Mouse (Mus musculus) c-Kit-positive CD71-positive TER-119-negative erythroid progenitor cells, embryonic 14.5 days (primary cell): ENCODE data around the gene Pias4.
A peak's percentile ranks its signal among the peaks of the same experiment; 100 is the strongest.
"Not testable (repeated sequence)": the region's sequence is repeated elsewhere in the genome, so short reads cannot be mapped to it uniquely, and the experiment has no call there.

Source experiments
- DNase-seq: peaks from one replicate; pipeline ENCODE4 v3.0.0-alpha.2; 2013; ENCODE audit warnings: low read depth

Pias4 gene

GRCm38 (mm10) chr10:81190912-81191321 is 23.2 kb upstream of the Pias4 start:
- no peak for DNase-seq

GRCm38 (mm10) chr10:81190236-81190911 is 22.7 kb upstream of the Pias4 start:
- DNase-seq, result no peak

- no peak for DNase-seq
Measured at GRCm38 (mm10) chr10:81189821-81190220, 22.1 kb upstream of the Pias4 start.

GRCm38 (mm10) chr10:81187161-81187560 is 19.4 kb upstream of the Pias4 start:
- DNase-seq, result no peak

- no peak for DNase-seq
Measured at GRCm38 (mm10) chr10:81184765-81185164, 17.0 kb upstream of the Pias4 start.

GRCm38 (mm10) chr10:81183805-81184204 is 16.1 kb upstream of the Pias4 start, which contains the start of gene 4930442H23Rik:
Gene 4930442H23Rik, minus strand, starts transcription at chr10:81183849.
- no peak for DNase-seq

GRCm38 (mm10) chr10:81182336-81183333 is 14.9 kb upstream of the Pias4 start, which contains the start of gene Dapk3:
Gene Dapk3, plus strand, starts transcription at chr10:81183005.
- DNase-seq, result peak; percentile 99

- not testable (repeated sequence) for DNase-seq
Measured at GRCm38 (mm10) chr10:81181860-81182259, 14.1 kb upstream of the Pias4 start.

GRCm38 (mm10) chr10:81180946-81181345 is 13.2 kb upstream of the Pias4 start:
- no peak for DNase-seq

GRCm38 (mm10) chr10:81179451-81180342 is 12.0 kb upstream of the Pias4 start:
- DNase-seq, result no peak

GRCm38 (mm10) chr10:81178927-81179326 is 11.2 kb upstream of the Pias4 start:
- DNase-seq, result no peak

- DNase-seq, result no peak
Measured at GRCm38 (mm10) chr10:81177958-81178712, 10.4 kb upstream of the Pias4 start.

- DNase-seq, result no peak
Measured at GRCm38 (mm10) chr10:81177491-81177925, 9.8 kb upstream of the Pias4 start.

GRCm38 (mm10) chr10:81176466-81177271 is 8.9 kb upstream of the Pias4 start, which contains the start of gene Eef2:
Gene Eef2, plus strand, starts transcription at chr10:81176631.
- DNase-seq, result peak; percentile 93

GRCm38 (mm10) chr10:81175936-81176465 is 8.3 kb upstream of the Pias4 start:
- no peak for DNase-seq

GRCm38 (mm10) chr10:81175345-81175701 is 7.6 kb upstream of the Pias4 start:
- DNase-seq, result not testable (repeated sequence)

GRCm38 (mm10) chr10:81174617-81175344 is 7.1 kb upstream of the Pias4 start:
- DNase-seq, result peak; percentile 84

GRCm38 (mm10) chr10:81173132-81173531 is 5.4 kb upstream of the Pias4 start:
- DNase-seq, result peak; percentile 75

GRCm38 (mm10) chr10:81169411-81169900 is 1.7 kb upstream of the Pias4 start:
- not testable (repeated sequence) for DNase-seq
